In genomic region chr8:88199700-88200601, GRCm38 (mm10) we compare ENCODE assay signal across 8 mouse cellular contexts. TPM values are rescaled to one million over a fixed set of nuclear protein-coding genes. Genes with fewer than 3 reads are reported as not detected.
DNase-seq lines count a peak whose midpoint lies in the region; ATAC-seq and TF ChIP-seq lines count a peak whose summit lies in the region.

No protein-coding gene starts in this region.

- no peaks in the 10 kb centered on the region for H3K9me3 ChIP-seq in hindbrain, embryonic 16.5 days (ENCODE audit: control insufficient read depth, low read length)

- H3K4me1 ChIP-seq in hindbrain, embryonic 16.5 days (ENCODE audit: control insufficient read depth, insufficient read depth, low read depth, low read length): peaks cover 33% of the 10 kb centered on the region

- H3K36me3 ChIP-seq in hindbrain, embryonic 16.5 days (ENCODE audit: control insufficient read depth, insufficient read depth, low read length): no peaks in the 10 kb centered on the region

- under 1% methylated on average over 98 of the region's 117 CpGs for WGBS in hindbrain, embryonic 16.5 days

- peak; percentile 46 for ATAC-seq in hindbrain, embryonic 16.5 days
- ATAC-seq in megakaryocyte-erythroid progenitor cell, adult 5-6 weeks (replicated peaks; ENCODE audit: low FRiP score, low TSS enrichment, poor library complexity, severe bottlenecking): 0 out of 2 replicates have a peak, but pooled peaks have one; percentile 15

- DNase-seq in ZHBTc4 (ENCODE audit: low read depth, low spot score): peak; percentile 43
- peak; percentile 31 to 38 for DNase-seq in cerebellum, postnatal 4 days (ENCODE audit: low spot score in 2 of 2)
- DNase-seq in gastrocnemius, adult 2 months: peak; percentile 58
- DNase-seq in left cerebral cortex, postnatal 4 days: peak; percentile 35
- DNase-seq in right cerebral cortex, postnatal 14 days: peak; percentile 33
- peak; percentile 19 to 37 for DNase-seq in urinary bladder, postnatal 36 days (ENCODE audit: low spot score in 2 of 2)

- peak overlapping the region; percentile 99 for H3K27ac ChIP-seq in gastrocnemius, adult 2 months
- peak overlapping the region; percentile 99 for H3K27ac ChIP-seq in hindbrain, embryonic 16.5 days (ENCODE audit: low read depth, low read length)

- H3K9ac ChIP-seq in hindbrain, embryonic 16.5 days (ENCODE audit: low read depth, low read length): peak overlapping the region; percentile 91

- H3K4me3 ChIP-seq in gastrocnemius, adult 2 months: peak overlapping the region; percentile 91
- H3K4me3 ChIP-seq in hindbrain, embryonic 16.5 days (ENCODE audit: low read length): peak overlapping the region; percentile 92

- intact Hi-C loops in gastrocnemius, adult 2 months (cut with DNase I): loop anchor here (5.0 kb wide), 2 partner anchors 42 to 83 kb away; partner anchors contain the start of gene Cnep1r1
- intact Hi-C loops in left cerebral cortex, postnatal 4 days (cut with DNase I): no loop called here

- TF ChIP-seq CTCF in gastrocnemius, adult 2 months (IDR thresholded peaks at IDR 0.05): no peak

- H3K27me3 ChIP-seq in hindbrain, embryonic 16.5 days (replicated peaks; ENCODE audit: control insufficient read depth, insufficient read depth, low read length): no peaks in the 10 kb centered on the region

- peak overlapping the region; percentile 93 for H3K4me2 ChIP-seq in hindbrain, embryonic 16.5 days (ENCODE audit: low read length)

RNA-seq across cellular contexts. Expression of gene Tent4b, which starts 0.9 kb away (rescaled TPM):
- total RNA-seq in gastrocnemius, adult 2 months (2021): 10 to 100 TPM; 16.3 to 18.4 TPM
- 7.7 and 8.5 TPM in 2 replicates for polyA plus RNA-seq in hindbrain, embryonic 16.5 days (2015; fragmentation: Nextera tagmentation; extraction: Ambion mirVana)
- total RNA-seq in left cerebral cortex, postnatal 4 days (2021): 10 to 100 TPM; 40.5 to 45.4 TPM
- 37.3 and 51.7 TPM in 2 replicates for total RNA-seq in megakaryocyte-erythroid progenitor cell, adult 5-6 weeks (2014; fragmentation: Nextera tagmentation)
- 47.7 and 50.4 TPM in 2 replicates for total RNA-seq in megakaryocyte-erythroid progenitor cell, adult 5-6 weeks (2017)

Comparison
In these comparisons a context has a peak if more than half of its experiments do, and no peak if none do; other contexts are left out.
1. Peak in every context shown above with its lines: DNase-seq, ATAC-seq, H3K4me3 ChIP-seq and H3K27ac ChIP-seq.